In genomic region chr19:55736016-55736415, GRCm38 (mm10) we compare ENCODE assay signal across 19 mouse cellular contexts.
"Had no signal": no experiment of that assay in that cellular context is flagged by ENCODE, and none has a peak within 500 bp of the region (broad histone marks: within the 10 kb centered on the region; RNA-seq: fewer than 3 reads in every experiment).

No protein-coding gene starts in this region.

- H3K9ac ChIP-seq: liver, embryonic 13.5 days; liver, embryonic 15.5 days; liver, postnatal 0 days; lung, embryonic 14.5 days; midbrain, embryonic 13.5 days; neural tube, embryonic 13.5 days; neural tube, embryonic 15.5 days had no signal

- H3K27ac ChIP-seq: liver, embryonic 13.5 days; liver, embryonic 15.5 days; macrophage; midbrain, embryonic 13.5 days; neural tube, embryonic 13.5 days; neural tube, embryonic 15.5 days had no signal

- DNase-seq: liver, embryonic 13.5 days; liver, postnatal 0 days; lung, embryonic 14.5 days; retina, postnatal 1 day; right cerebral cortex, adult 18-20 months; right cerebral cortex, postnatal 14 days; spleen, adult 18-20 months; thymus, adult 18-20 months; thymus, postnatal 14 days; thymus, postnatal 36 days had no signal

- H3K9me3 ChIP-seq: liver, embryonic 13.5 days; liver, embryonic 15.5 days; megakaryocyte, embryonic 14.5 days; midbrain, embryonic 13.5 days; neural tube, embryonic 13.5 days; neural tube, embryonic 15.5 days had no signal

- H3K27me3 ChIP-seq: midbrain, embryonic 13.5 days had no signal

- ATAC-seq: liver, postnatal 0 days; midbrain, embryonic 13.5 days; midbrain, embryonic 16.5 days had no signal

- H3K36me3 ChIP-seq: liver, embryonic 13.5 days; liver, embryonic 15.5 days; midbrain, embryonic 13.5 days; neural tube, embryonic 13.5 days; neural tube, embryonic 15.5 days had no signal

- H3K4me3 ChIP-seq: liver, embryonic 13.5 days; liver, embryonic 15.5 days; megakaryocyte, embryonic 14.5 days; midbrain, embryonic 13.5 days; myocyte; neural tube, embryonic 13.5 days; neural tube, embryonic 15.5 days had no signal

- H3K4me2 ChIP-seq: liver, embryonic 13.5 days; liver, embryonic 15.5 days; lung, embryonic 14.5 days; midbrain, embryonic 11.5 days; midbrain, embryonic 13.5 days; neural tube, embryonic 13.5 days; neural tube, embryonic 15.5 days had no signal

- H3K4me1 ChIP-seq: neural tube, embryonic 13.5 days had no signal
